Mouse (Mus musculus) heart, embryonic 15.5 days (tissue): ENCODE data around the gene Tox2. TPM values are rescaled to one million over a fixed set of nuclear protein-coding genes. Genes with fewer than 3 reads are reported as not detected.

ENCODE experiments used
- ATAC-seq: fragments of 200-750 bp; cut with Nextera tagmentation; replicated peaks from 2 replicates; pipeline ENCODE4 v1.8.0; 2017; ENCODE audit warnings: low read depth, moderate TSS enrichment; ENCODE audit not compliant: insufficient number of reproducible peaks, insufficient read depth, low FRiP score
- H3K27ac ChIP-seq: fragments of 300-500 bp; sonication (generic); 2 replicates; pipeline ENCODE4 v1.5.1; 2015; ENCODE audit warnings: mild to moderate bottlenecking, inconsistent platforms
- H3K27me3 ChIP-seq: fragments of 300-500 bp; sonication (generic); 2 replicates; pipeline ENCODE4 v1.6.1; 2015; ENCODE audit warnings: inconsistent platforms
- H3K36me3 ChIP-seq: fragments of 300-500 bp; sonication (generic); 2 replicates; pipeline ENCODE4 v1.6.1; 2015; ENCODE audit warnings: mild to moderate bottlenecking, inconsistent platforms
- H3K4me1 ChIP-seq: fragments of 300-500 bp; sonication (generic); replicated peaks from 2 replicates; pipeline ENCODE4 v1.6.1; 2015; ENCODE audit warnings: inconsistent platforms
- H3K4me2 ChIP-seq: fragments of 300-500 bp; sonication (generic); 2 replicates; pipeline ENCODE4 v1.6.1; 2015; ENCODE audit warnings: inconsistent platforms, mild to moderate bottlenecking, moderate library complexity
- H3K4me3 ChIP-seq: fragments of 300-500 bp; sonication (generic); 2 replicates; pipeline ENCODE4 v1.5.1; 2015; ENCODE audit warnings: mild to moderate bottlenecking, inconsistent platforms
- H3K9ac ChIP-seq: fragments of 300-500 bp; sonication (generic); 2 replicates; pipeline ENCODE4 v1.6.1; 2015; ENCODE audit warnings: mild to moderate bottlenecking, inconsistent platforms
- H3K9me3 ChIP-seq: fragments of 300-500 bp; sonication (generic); replicated peaks from 2 replicates; pipeline ENCODE4 v1.6.1; 2016; ENCODE audit warnings: inconsistent platforms
- WGBS: fragments of 180-500 bp; shearing (Covaris S2); methylation state at CpG from one replicate; pipeline ENCODE4 v1.1.7; 2015; ENCODE audit warnings: mixed read lengths; 5-methylcytosine and 5-hydroxymethylcytosine counted together
- polyA plus RNA-seq: library from polyadenylated mRNA; unstranded; fragments of >200 nt; fragmentation: Nextera tagmentation; extraction: Ambion mirVana; gene quantifications from 2 replicates; pipeline ENCODE4 v1.2.1, GENCODE M21; 2015

The Tox2 gene
- polyA plus RNA-seq, 1 experiment from 2014 or later, result 4.4 TPM

GRCm38 (mm10) chr2:163261362-163262054 lies 58.6 kb downstream of the Tox2 start:
- no peak overlapping the region for H3K27ac ChIP-seq
- no peaks in the 10 kb centered on the region for H3K4me1 ChIP-seq
- H3K4me2 ChIP-seq, result no peak overlapping the region
- no peak for ATAC-seq
- no peaks in the 10 kb centered on the region for H3K9me3 ChIP-seq
- 64% methylated on average over 6 of the region's 6 CpGs for WGBS
- H3K9ac ChIP-seq, result no peak overlapping the region
- no peaks in the 10 kb centered on the region for H3K27me3 ChIP-seq
- no peak overlapping the region for H3K4me3 ChIP-seq
- H3K36me3 ChIP-seq, result no peaks in the 10 kb centered on the region

- no peaks in the 10 kb centered on the region for H3K36me3 ChIP-seq
- no peaks in the 10 kb centered on the region for H3K4me1 ChIP-seq
- H3K9ac ChIP-seq, result no peak overlapping the region
- H3K4me3 ChIP-seq, result no peak overlapping the region
- H3K4me2 ChIP-seq, result no peak overlapping the region
- H3K27me3 ChIP-seq, result no peaks in the 10 kb centered on the region
- WGBS, result 81% methylated on average over 4 of the region's 4 CpGs
- H3K27ac ChIP-seq, result no peak overlapping the region
- ATAC-seq, result no peak
- H3K9me3 ChIP-seq, result no peaks in the 10 kb centered on the region
Observed at GRCm38 (mm10) chr2:163262055-163262420, 59.1 kb downstream of the Tox2 start.

DNA sequence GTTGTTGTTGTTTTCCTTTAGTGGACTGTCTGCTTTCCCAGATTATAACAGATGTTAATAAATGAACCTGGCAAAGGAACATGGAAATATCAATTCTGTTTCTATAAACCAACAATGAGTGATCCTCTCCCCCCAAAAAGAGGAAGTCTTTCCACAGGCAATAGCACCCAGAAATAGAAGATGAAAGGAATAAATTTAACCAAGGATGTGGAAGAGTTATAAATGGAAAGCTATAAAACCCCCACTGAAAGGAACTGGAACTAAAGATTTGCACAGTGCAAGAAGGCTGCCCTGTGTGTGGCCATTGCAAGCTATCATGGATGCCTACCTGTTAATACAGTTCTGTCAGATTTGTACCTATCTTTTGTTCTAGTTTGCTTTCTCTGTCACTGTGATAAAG lies 64.2 kb downstream of the Tox2 start:
- no peak overlapping the region for H3K27ac ChIP-seq
- H3K27me3 ChIP-seq, result no peaks in the 10 kb centered on the region
- no peak overlapping the region for H3K9ac ChIP-seq
- H3K4me1 ChIP-seq, result no peaks in the 10 kb centered on the region
- ATAC-seq, result no peak
- no peak overlapping the region for H3K4me2 ChIP-seq
- no peaks in the 10 kb centered on the region for H3K9me3 ChIP-seq
- no peaks in the 10 kb centered on the region for H3K36me3 ChIP-seq
- H3K4me3 ChIP-seq, result no peak overlapping the region

GRCm38 (mm10) chr2:163271581-163272492 lies 68.9 kb downstream of the Tox2 start:
- no peak overlapping the region for H3K27ac ChIP-seq
- no peak overlapping the region for H3K4me3 ChIP-seq
- no peak overlapping the region for H3K4me2 ChIP-seq
- H3K27me3 ChIP-seq, result no peaks in the 10 kb centered on the region; the same call in 1 of the 2 replicates
- H3K9ac ChIP-seq, result no peak overlapping the region
- no peak for ATAC-seq
- H3K4me1 ChIP-seq, result no peaks in the 10 kb centered on the region
- no peaks in the 10 kb centered on the region for H3K9me3 ChIP-seq
- WGBS, result 63% methylated on average over 8 of the region's 8 CpGs
- no peaks in the 10 kb centered on the region for H3K36me3 ChIP-seq

DNA sequence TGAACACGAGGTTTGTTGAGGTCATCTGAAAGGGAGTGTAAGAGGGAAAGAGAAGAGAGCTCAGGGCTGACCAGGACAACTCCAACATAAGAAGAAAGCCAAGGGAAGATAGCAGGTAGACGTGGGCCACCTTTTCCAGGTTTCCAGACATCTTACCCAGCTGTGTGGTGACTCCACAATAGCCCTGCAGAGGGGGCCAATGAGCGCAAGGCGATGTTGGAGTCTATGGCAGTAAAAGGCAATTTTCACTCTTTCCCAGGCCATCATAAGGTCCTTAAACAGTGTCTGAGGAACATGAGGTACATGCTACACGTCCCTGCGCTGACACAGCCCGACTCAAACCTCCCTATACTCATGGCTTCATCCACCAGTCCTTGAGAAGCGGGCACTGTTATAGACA lies 70.9 kb downstream of the Tox2 start:
- no peak for ATAC-seq
- H3K4me1 ChIP-seq, result peaks cover 5% of the 10 kb centered on the region
- H3K4me3 ChIP-seq, result no peak overlapping the region
- H3K27ac ChIP-seq, result no peak overlapping the region
- H3K9me3 ChIP-seq, result no peaks in the 10 kb centered on the region
- no peak overlapping the region for H3K9ac ChIP-seq
- H3K4me2 ChIP-seq, result no peak overlapping the region
- 75% methylated on average over 8 of the region's 8 CpGs for WGBS
- no peaks in the 10 kb centered on the region for H3K36me3 ChIP-seq
- no peaks in the 10 kb centered on the region; the same call in 1 of the 2 replicates for H3K27me3 ChIP-seq

GRCm38 (mm10) chr2:163275986-163276385 lies 73.1 kb downstream of the Tox2 start:
- no peak overlapping the region for H3K27ac ChIP-seq
- no peaks in the 10 kb centered on the region for H3K9me3 ChIP-seq
- no peak for ATAC-seq
- no peak overlapping the region for H3K9ac ChIP-seq
- no peak overlapping the region for H3K4me3 ChIP-seq
- H3K27me3 ChIP-seq, result peaks cover 5% of the 10 kb centered on the region; the same call in 1 of the 2 replicates
- 83% methylated on average over 14 of the region's 14 CpGs for WGBS
- no peaks in the 10 kb centered on the region for H3K36me3 ChIP-seq
- peaks cover 5% of the 10 kb centered on the region for H3K4me1 ChIP-seq
- no peak overlapping the region for H3K4me2 ChIP-seq

DNA sequence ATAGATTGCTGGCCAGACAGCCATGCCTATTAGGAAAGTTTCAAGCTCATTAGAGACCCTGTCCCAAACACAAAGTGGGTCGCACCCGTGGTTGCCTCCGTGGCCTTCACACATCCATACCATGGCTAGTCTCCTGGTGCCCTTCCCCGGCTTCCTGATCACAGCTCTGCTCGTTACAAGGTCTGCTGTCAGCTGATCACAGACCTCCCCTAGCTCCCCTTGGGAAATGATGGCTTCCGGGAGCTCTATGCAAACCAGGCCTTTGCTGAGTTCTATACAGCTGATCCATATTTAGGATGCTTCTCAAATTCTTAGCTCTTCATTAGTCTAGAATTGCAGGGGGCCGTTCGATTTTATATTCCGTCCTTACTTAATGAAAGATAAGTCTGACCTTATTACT lies 75.1 kb downstream of the Tox2 start:
- Histone ChIP-seq H3K36me3 (no peaks in the 10 kb centered on the region), H3K4me1 (peaks cover 5% of the 10 kb centered on the region), H3K9ac (no peak overlapping the region), H3K4me3 (no peak overlapping the region), H3K27me3 (peaks cover 5% of the 10 kb centered on the region; the same call in 1 of the 2 replicates), H3K27ac (no peak overlapping the region), H3K9me3 (no peaks in the 10 kb centered on the region), H3K4me2 (no peak overlapping the region)
- 43% methylated on average over 9 of the region's 9 CpGs for WGBS
- no peak for ATAC-seq

GRCm38 (mm10) chr2:163280636-163281322 lies 77.9 kb downstream of the Tox2 start:
- Histone ChIP-seq H3K9ac (no peak overlapping the region), H3K4me1 (peaks cover 12% of the 10 kb centered on the region), H3K4me3 (no peak overlapping the region), H3K36me3 (no peaks in the 10 kb centered on the region), H3K4me2 (no peak overlapping the region), H3K27me3 (0 out of 2 replicates have a peak, but pooled peaks cover 5% of the 10 kb centered on the region), H3K9me3 (no peaks in the 10 kb centered on the region), H3K27ac (no peak overlapping the region)
- WGBS, result 53% methylated on average over 17 of the region's 23 CpGs
- ATAC-seq, result no peak

DNA sequence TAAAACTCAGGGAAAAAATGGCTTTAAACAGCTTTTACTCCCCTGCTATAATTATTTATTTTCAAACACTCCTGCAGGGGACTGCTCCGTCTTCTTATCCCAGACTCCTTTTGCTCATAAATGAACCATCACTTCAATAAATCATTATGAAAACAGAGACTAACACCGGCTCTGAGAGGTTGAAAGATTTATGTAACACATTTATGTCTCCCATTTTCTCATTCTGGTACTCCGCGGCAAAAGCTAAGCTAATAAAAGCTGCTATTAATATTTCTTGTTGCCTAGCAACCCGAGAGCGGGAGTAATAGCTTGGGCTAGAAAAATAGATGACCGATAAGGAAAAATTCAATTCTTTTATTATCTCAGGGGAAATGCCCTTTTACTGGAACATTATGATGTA lies 81.9 kb downstream of the Tox2 start:
- Histone ChIP-seq H3K4me3 (peak overlapping the region; percentile 29), H3K4me2 (peak overlapping the region; percentile 50)
- no peak; the same call in 1 of the 2 replicates for ATAC-seq

GRCm38 (mm10) chr2:163285335-163285734 lies 82.4 kb downstream of the Tox2 start:
- H3K27ac ChIP-seq, result peak overlapping the region; percentile 40
- H3K9ac ChIP-seq, result no peak overlapping the region
- 12% methylated on average over 9 of the region's 9 CpGs for WGBS
- H3K4me2 ChIP-seq, result peak overlapping the region; percentile 50
- ATAC-seq, result no peak
- peaks cover 10% of the 10 kb centered on the region for H3K27me3 ChIP-seq
- H3K9me3 ChIP-seq, result no peaks in the 10 kb centered on the region
- H3K4me1 ChIP-seq, result peaks cover 21% of the 10 kb centered on the region
- peak overlapping the region; percentile 29 for H3K4me3 ChIP-seq
- no peaks in the 10 kb centered on the region for H3K36me3 ChIP-seq

More for the DNA sequence above, 81.9 kb downstream of the Tox2 start:
- Histone ChIP-seq H3K9me3 (no peaks in the 10 kb centered on the region), H3K27me3 (peaks cover 5% of the 10 kb centered on the region), H3K4me1 (peaks cover 21% of the 10 kb centered on the region), H3K27ac (no peak overlapping the region), H3K9ac (no peak overlapping the region), H3K36me3 (no peaks in the 10 kb centered on the region)
- WGBS, result 38% methylated on average over 7 of the region's 7 CpGs

DNA sequence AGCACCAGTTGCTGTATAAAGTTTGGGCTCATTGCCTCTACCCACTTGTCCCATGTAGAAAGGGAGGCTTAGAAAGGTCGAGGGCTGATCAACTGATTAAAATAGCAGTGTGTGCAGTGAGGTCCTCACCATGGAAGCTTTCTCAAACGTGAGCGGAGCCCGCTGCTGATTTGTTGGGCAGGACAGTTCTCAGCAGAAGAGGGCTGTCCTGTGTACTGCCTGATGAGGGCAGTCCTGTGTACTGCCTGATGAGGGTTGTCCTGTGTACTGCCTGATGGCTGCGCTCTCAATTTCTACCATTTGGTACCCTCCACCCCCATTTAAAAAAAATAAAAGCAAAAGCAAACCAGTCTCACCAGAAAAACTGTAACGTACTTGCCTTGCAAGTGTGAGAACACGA lies 82.8 kb downstream of the Tox2 start:
- Histone ChIP-seq H3K4me1 (peaks cover 21% of the 10 kb centered on the region), H3K9ac (no peak overlapping the region), H3K9me3 (no peaks in the 10 kb centered on the region), H3K4me3 (peak overlapping the region; percentile 29), H3K36me3 (no peaks in the 10 kb centered on the region), H3K27ac (peak overlapping the region; percentile 40), H3K27me3 (peaks cover 11% of the 10 kb centered on the region), H3K4me2 (peak overlapping the region; percentile 50)
- 42% methylated on average over 7 of the region's 7 CpGs for WGBS
- ATAC-seq, result peak; percentile 57
